Mouse (Mus musculus): ENCODE measurements around the gene Defb42.

DNA sequence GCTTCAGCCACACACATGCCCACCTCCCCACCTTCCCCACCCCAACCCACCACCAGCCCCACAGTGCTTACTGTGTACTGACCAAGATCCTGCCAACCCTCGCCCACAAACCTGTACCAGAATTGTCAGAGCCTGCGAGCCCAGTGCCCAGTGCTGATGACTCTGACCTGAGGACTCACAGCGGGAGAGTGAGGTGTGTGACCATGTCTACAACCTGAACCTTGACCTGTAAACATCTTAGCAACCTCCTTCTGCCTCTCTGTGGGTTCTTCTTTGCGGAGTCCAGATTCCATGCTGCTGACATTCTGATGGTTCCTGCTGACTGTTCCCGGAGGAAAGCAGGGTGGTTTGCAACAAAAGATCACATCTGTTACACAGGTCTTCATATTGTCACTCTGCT is 18.6 kb downstream of the Defb42 start:
- TF ChIP-seq TCF12 (IDR thresholded peaks at IDR 0.05; ENCODE audit: insufficient read depth, poor library complexity, severe bottlenecking) (no peak), POLR2A (IDR thresholded peaks at IDR 0.05; ENCODE audit: insufficient read length, low read depth) (no peak), E2F4 (IDR thresholded peaks at IDR 0.05; ENCODE audit: insufficient read depth) (no peak), CEBPB (IDR thresholded peaks at IDR 0.05; ENCODE audit: insufficient read depth, poor library complexity, severe bottlenecking) (no peak), SRF (IDR thresholded peaks at IDR 0.05; ENCODE audit: control insufficient read depth, insufficient read length, low read depth) (no peak), MAX (IDR thresholded peaks at IDR 0.05; ENCODE audit: low read depth) (no peak), MYOG (IDR thresholded peaks at IDR 0.05; ENCODE audit: control insufficient read depth in 1 of 3, insufficient read depth in 1 of 3, insufficient read length in 2 of 3, low read depth in 2 of 3) (no peak), MYOD1 (IDR thresholded peaks at IDR 0.05; ENCODE audit: control insufficient read depth in 1 of 3, insufficient read length in 2 of 3, low read depth in 2 of 3) (no peak), REST (IDR thresholded peaks at IDR 0.05; ENCODE audit: insufficient read depth, insufficient read length) (no peak)
